Mouse (Mus musculus): ENCODE measurements around the gene Nelfe.

DNA sequence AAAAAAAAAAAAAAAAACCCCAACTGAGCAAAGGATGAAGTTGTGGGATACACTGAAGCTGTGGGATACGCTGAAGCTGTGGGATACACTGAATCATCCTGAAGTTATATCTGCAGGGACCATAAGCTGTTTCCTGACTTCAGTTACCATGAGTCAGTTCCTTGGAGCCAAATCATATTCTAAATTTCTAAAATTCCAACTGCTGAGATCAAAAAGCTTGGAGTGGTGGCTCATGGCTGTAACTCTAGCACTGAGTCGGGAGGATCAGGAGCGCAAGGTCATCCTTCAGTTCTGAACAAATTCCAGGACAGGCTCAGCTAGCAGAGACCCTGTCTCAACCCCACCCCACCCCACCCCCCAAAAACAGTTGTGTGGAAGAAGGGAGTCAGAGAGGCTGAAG is 35.4 kb downstream of the Nelfe start:
- TF ChIP-seq CHD2 (IDR thresholded peaks at IDR 0.05; ENCODE audit: low read depth, low read length) (no peak), ZC3H11A (IDR thresholded peaks at IDR 0.05; ENCODE audit: borderline replicate concordance, low read depth, low read length) (no peak)
